Mouse (Mus musculus): ENCODE data around the gene Pcyt2. TPM values are rescaled to one million over a fixed set of nuclear protein-coding genes. Genes with fewer than 3 reads are reported as not detected.

Gene Pcyt2
- total RNA-seq, 2 experiments from 2014 or later, result 144 to 150 TPM

GRCm38 (mm10) chr11:120560952-120561728 lies 56.6 kb downstream of the Pcyt2 start:
- DNase-seq, result no peak

Small RNAs within 50 kb of the gene (microRNA-seq; reads per million reads assigned to microRNA genes)
- gene Mir6936, result not detected

Other genes starting within 250 kb of the Pcyt2 start
- gene Faap100, start 239.2 kb downstream of the Pcyt2 start, total RNA-seq (2021), result 10 to 100 TPM; 19.5 to 26.4 TPM
- gene Nploc4, start 180.2 kb downstream of the Pcyt2 start, total RNA-seq (2021), result 10 to 100 TPM; 59.7 to 67.0 TPM
- gene Tspan10, start 175.3 kb downstream of the Pcyt2 start, total RNA-seq (2021), result 1 to 10 TPM in 1 of 2 experiments, under 1 TPM in 1; 0.30 to 2.6 TPM
- gene Pde6g, start 164.4 kb downstream of the Pcyt2 start, total RNA-seq (2021), result under 1 TPM in 1 of 2 experiments, not detected in 1; 0.94 TPM
- 10 to 100 TPM; 59.0 to 82.0 TPM for gene Oxld1, start 159.9 kb downstream of the Pcyt2 start, total RNA-seq (2021)
- 10 to 100 TPM; 16.1 to 18.8 TPM for gene Ccdc137, start 159.8 kb downstream of the Pcyt2 start, total RNA-seq (2021)
- gene Arl16, start 150.3 kb downstream of the Pcyt2 start, total RNA-seq (2021), result 10 to 100 TPM; 20.6 to 20.9 TPM
- 100 to 1,000 TPM; 179 to 189 TPM for gene Mrpl12, start 133.3 kb downstream of the Pcyt2 start, total RNA-seq (2021)
- 10 to 100 TPM; 58.5 to 60.9 TPM for gene Slc25a10, start 126.1 kb downstream of the Pcyt2 start, total RNA-seq (2021)
- gene Gcgr, start 87.2 kb downstream of the Pcyt2 start, total RNA-seq (2021), result 10 to 100 TPM in 1 of 2 experiments, 1 to 10 TPM in 1; 9.6 to 15.7 TPM
- 10 to 100 TPM; 60.0 to 62.2 TPM for gene Mcrip1, start 68.2 kb downstream of the Pcyt2 start, total RNA-seq (2021)
- 10 to 100 TPM in 1 of 2 experiments, 1 to 10 TPM in 1; 7.1 to 21.8 TPM for gene Ppp1r27, start 66.8 kb downstream of the Pcyt2 start, total RNA-seq (2021)
- 100 to 1,000 TPM; 424 to 571 TPM for gene P4hb, start 44.7 kb downstream of the Pcyt2 start, total RNA-seq (2021)
- gene Arhgdia, start 36.3 kb downstream of the Pcyt2 start, total RNA-seq (2021), result 100 to 1,000 TPM; 281 to 286 TPM
- gene Alyref, start 19.6 kb downstream of the Pcyt2 start, total RNA-seq (2021), result 100 to 1,000 TPM; 112 to 114 TPM
- 10 to 100 TPM; 73.1 to 86.4 TPM for gene Anapc11, start 19.5 kb downstream of the Pcyt2 start, total RNA-seq (2021)
- gene Npb, start 9.5 kb downstream of the Pcyt2 start, total RNA-seq (2021), result 1 to 10 TPM; 1.0 to 1.3 TPM
- 10 to 100 TPM; 33.2 to 40.3 TPM for gene Sirt7, start 7.3 kb upstream of the Pcyt2 start, total RNA-seq (2021)
- gene Mafg, start 15.7 kb upstream of the Pcyt2 start, total RNA-seq (2021), result 10 to 100 TPM; 41.1 to 46.5 TPM
- 1 to 10 TPM; 5.1 to 5.2 TPM for gene Pycr1, start 25.8 kb upstream of the Pcyt2 start, total RNA-seq (2021)
- 1 to 10 TPM; 3.2 to 7.6 TPM for gene Myadml2, start 30.2 kb upstream of the Pcyt2 start, total RNA-seq (2021)
- 10 to 100 TPM; 12.4 to 13.3 TPM for gene Notum, start 43.2 kb upstream of the Pcyt2 start, total RNA-seq (2021)
- 10 to 100 TPM; 67.9 to 81.5 TPM for gene Aspscr1, start 55.0 kb upstream of the Pcyt2 start, total RNA-seq (2021)
- gene Cenpx, start 95.8 kb upstream of the Pcyt2 start, total RNA-seq (2021), result 10 to 100 TPM; 47.6 to 51.3 TPM
- 10 to 100 TPM; 20.0 to 27.4 TPM for gene Lrrc45, start 96.0 kb upstream of the Pcyt2 start, total RNA-seq (2021)
- gene Rac3, start 103.5 kb upstream of the Pcyt2 start, total RNA-seq (2021), result 1 to 10 TPM; 3.8 to 9.5 TPM
- gene Dcxr, start 109.3 kb upstream of the Pcyt2 start, total RNA-seq (2021), result 10 to 100 TPM; 33.0 to 37.3 TPM
- gene Cbr2, start 114.2 kb upstream of the Pcyt2 start, total RNA-seq (2021), result 10 to 100 TPM in 1 of 2 experiments, 1 to 10 TPM in 1; 9.2 to 17.6 TPM
- gene Hmga1b, start 144.9 kb upstream of the Pcyt2 start, total RNA-seq (2021), result 10 to 100 TPM; 23.9 to 46.6 TPM
- 10 to 100 TPM; 15.9 to 20.6 TPM for gene Rfng, start 166.3 kb upstream of the Pcyt2 start, total RNA-seq (2021)
- gene Gps1, start 166.3 kb upstream of the Pcyt2 start, total RNA-seq (2021), result 10 to 100 TPM; 84.2 to 89.3 TPM
- 10 to 100 TPM; 61.2 to 64.3 TPM for gene Dus1l, start 178.5 kb upstream of the Pcyt2 start, total RNA-seq (2021)
- 100 to 1,000 TPM in 1 of 2 experiments, 10 to 100 TPM in 1; 93.1 to 104 TPM for gene Fasn, start 206.6 kb upstream of the Pcyt2 start, total RNA-seq (2021)